Mouse (Mus musculus) kidney, embryonic 16.5 days (tissue): ENCODE measurements around the gene Insyn1. TPM values are rescaled to one million over a fixed set of nuclear protein-coding genes. Genes with fewer than 3 reads are reported as not detected.

Experiments used
- ATAC-seq: fragments of 200-750 bp; cut with Nextera tagmentation; 2 replicates; pipeline ENCODE4 v1.8.0; 2017; ENCODE audit warnings: moderate TSS enrichment; ENCODE audit not compliant: low FRiP score, low TSS enrichment
- H3K27ac ChIP-seq: fragments of 300-500 bp; sonication (generic); 2 replicates; pipeline ENCODE4 v1.5.1; 2014; ENCODE audit warnings: low read length
- H3K27me3 ChIP-seq: fragments of 300-500 bp; sonication (generic); 2 replicates; pipeline ENCODE4 v1.6.1; 2014; ENCODE audit warnings: low read length, control low read depth, mixed read lengths; ENCODE audit not compliant: insufficient read depth
- H3K36me3 ChIP-seq: fragments of 300-500 bp; sonication (generic); 2 replicates; pipeline ENCODE4 v1.6.1; 2014; ENCODE audit warnings: low read length, control low read depth, mixed read lengths; ENCODE audit not compliant: insufficient read depth
- H3K4me1 ChIP-seq: fragments of 300-500 bp; sonication (generic); 2 replicates; pipeline ENCODE4 v1.6.1; 2014; ENCODE audit warnings: low read length, control low read depth, mixed read lengths; ENCODE audit not compliant: insufficient read depth
- H3K4me2 ChIP-seq: fragments of 300-500 bp; sonication (generic); replicated peaks from 2 replicates; pipeline ENCODE4 v1.6.1; 2014; ENCODE audit warnings: low read depth, low read length
- H3K4me3 ChIP-seq: fragments of 300-500 bp; sonication (generic); 2 replicates; pipeline ENCODE4 v1.5.1; 2014; ENCODE audit warnings: mild to moderate bottlenecking, low read length
- H3K9ac ChIP-seq: fragments of 300-500 bp; sonication (generic); replicated peaks from 2 replicates; pipeline ENCODE4 v1.6.1; 2014; ENCODE audit warnings: low read length
- H3K9me3 ChIP-seq: fragments of 300-500 bp; sonication (generic); 2 replicates; pipeline ENCODE4 v1.6.1; 2016; ENCODE audit warnings: low read length, control low read depth
- WGBS: fragments of 180-500 bp; shearing (Covaris S2); extraction: QIAGEN DNeasy Blood & Tissue Kit; methylation state at CpG from one replicate; pipeline ENCODE4 v1.1.7; 2014; 5-methylcytosine and 5-hydroxymethylcytosine counted together
- polyA plus RNA-seq: library from polyadenylated mRNA; unstranded; fragments of >200 nt; fragmentation: Nextera tagmentation; extraction: Ambion mirVana; gene quantifications from 2 replicates; pipeline ENCODE4 v1.2.1, GENCODE M21; 2015

Insyn1 gene
- polyA plus RNA-seq, 1 experiment from 2014 or later: 1.5 TPM

DNA sequence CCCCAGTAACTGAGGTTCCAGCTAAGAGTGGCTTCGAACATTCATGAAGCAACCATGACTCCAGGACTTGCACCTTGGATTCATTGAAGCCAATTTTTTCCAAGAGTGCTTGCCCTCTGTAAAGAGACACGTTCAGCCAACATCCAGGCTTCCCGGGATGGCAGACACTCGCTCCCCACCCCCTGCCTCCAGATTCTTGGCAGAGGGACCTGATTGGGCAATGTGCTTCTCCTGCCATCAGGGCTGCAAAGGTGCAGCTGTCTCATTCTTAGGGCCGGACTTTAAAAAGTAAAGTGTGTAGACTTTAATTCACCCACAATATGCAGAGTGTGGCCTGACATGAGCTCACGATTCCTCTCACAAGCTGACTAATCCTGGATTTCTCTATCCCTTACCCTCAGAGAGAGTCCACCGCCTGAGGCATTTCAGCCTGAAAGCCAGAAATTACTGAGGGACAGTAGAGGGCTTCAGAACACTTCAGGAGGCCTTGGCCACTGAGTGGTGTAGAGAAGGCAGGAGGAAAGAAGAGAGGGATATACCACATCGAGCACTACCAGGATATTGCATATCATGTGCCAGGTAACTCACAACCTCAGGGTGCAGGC lies 15.1 kb upstream of the Insyn1 start:
- Histone ChIP-seq H3K4me1 (no peaks in the 10 kb centered on the region), H3K36me3 (no peaks in the 10 kb centered on the region), H3K4me3 (no peak overlapping the region), H3K27ac (no peak overlapping the region), H3K4me2 (no peak overlapping the region), H3K9ac (no peak overlapping the region), H3K9me3 (no peaks in the 10 kb centered on the region), H3K27me3 (no peaks in the 10 kb centered on the region)
- no peak for ATAC-seq
- 70% methylated on average over 8 of the region's 8 CpGs for WGBS

- Histone ChIP-seq H3K36me3 (no peaks in the 10 kb centered on the region), H3K27ac (no peak overlapping the region), H3K4me1 (peaks cover 19% of the 10 kb centered on the region), H3K4me3 (no peak overlapping the region), H3K4me2 (no peak overlapping the region), H3K9me3 (no peaks in the 10 kb centered on the region), H3K27me3 (peaks cover 12% of the 10 kb centered on the region; the same call in 1 of the 2 replicates), H3K9ac (no peak overlapping the region)
- no peak for ATAC-seq
- WGBS: 18% methylated on average over 3 of the region's 3 CpGs
Observed at GRCm38 (mm10) chr9:58487076-58487475, 1.3 kb upstream of the Insyn1 start.

DNA sequence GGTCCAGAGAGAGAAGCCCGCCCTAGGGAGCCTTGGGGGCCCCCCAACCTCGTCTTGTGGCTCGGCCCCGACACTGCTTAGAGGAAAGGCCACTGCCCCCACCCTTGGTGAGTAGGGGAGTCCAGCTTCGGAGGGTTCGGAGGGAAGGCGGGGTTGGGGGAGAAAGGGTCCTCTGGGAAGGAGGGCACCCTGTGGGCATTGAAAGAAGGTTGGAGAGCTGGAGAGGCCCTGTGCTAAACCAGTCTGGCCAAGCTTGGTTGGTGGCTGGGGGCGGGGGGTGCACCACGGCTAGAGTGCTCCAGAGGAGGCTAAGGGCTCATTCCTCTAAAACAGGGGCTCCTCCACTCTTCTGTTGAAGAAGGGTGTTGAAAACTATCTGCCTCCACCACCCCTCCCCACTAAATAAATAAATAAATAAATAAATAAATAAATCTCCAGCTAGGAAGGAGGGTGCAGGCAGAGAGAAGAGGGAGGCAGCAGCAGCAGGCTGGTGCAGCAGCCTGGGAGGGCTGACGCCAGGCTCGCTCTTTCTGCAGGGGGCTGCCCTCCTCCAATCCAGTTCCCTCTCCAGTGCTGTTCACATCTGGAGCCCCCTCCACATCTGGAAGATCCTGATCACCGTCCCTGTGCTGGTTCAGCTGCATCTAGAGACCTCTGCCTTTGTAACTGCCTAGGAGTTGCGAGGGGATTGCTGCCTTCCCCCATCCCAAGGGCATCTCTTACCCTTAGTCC lies 896 bp downstream of the Insyn1 start:
- ATAC-seq: no peak
- peak overlapping the region; percentile 77 for H3K9ac ChIP-seq
- H3K9me3 ChIP-seq: no peaks in the 10 kb centered on the region
- H3K4me1 ChIP-seq: peaks cover 19% of the 10 kb centered on the region
- 4% methylated on average over 13 of the region's 13 CpGs for WGBS
- peak overlapping the region; percentile 70 for H3K4me3 ChIP-seq
- H3K27ac ChIP-seq: no peak overlapping the region
- H3K4me2 ChIP-seq: peak overlapping the region; percentile 98
- peaks cover 12% of the 10 kb centered on the region; the same call in 1 of the 2 replicates for H3K27me3 ChIP-seq
- H3K36me3 ChIP-seq: no peaks in the 10 kb centered on the region

- Histone ChIP-seq H3K4me3 (peak overlapping the region; percentile 70), H3K4me2 (peak overlapping the region; percentile 98), H3K9ac (peak overlapping the region; percentile 41), H3K27ac (no peak overlapping the region), H3K9me3 (no peaks in the 10 kb centered on the region), H3K27me3 (peaks cover 12% of the 10 kb centered on the region; the same call in 1 of the 2 replicates), H3K36me3 (no peaks in the 10 kb centered on the region), H3K4me1 (peaks cover 19% of the 10 kb centered on the region)
- no peak for ATAC-seq
- WGBS: 15% methylated on average over 7 of the region's 7 CpGs
Observed at GRCm38 (mm10) chr9:58489865-58490165, 1.4 kb downstream of the Insyn1 start.

- H3K9me3 ChIP-seq: no peaks in the 10 kb centered on the region
- H3K4me3 ChIP-seq: no peak overlapping the region
- H3K9ac ChIP-seq: no peak overlapping the region
- peaks cover 12% of the 10 kb centered on the region; the same call in 1 of the 2 replicates for H3K27me3 ChIP-seq
- H3K27ac ChIP-seq: no peak overlapping the region
- no peak overlapping the region; the same call in 1 of the 2 replicates for H3K4me2 ChIP-seq
- H3K36me3 ChIP-seq: no peaks in the 10 kb centered on the region
- no peak for ATAC-seq
- 43% methylated on average over 2 of the region's 2 CpGs for WGBS
- peaks cover 19% of the 10 kb centered on the region for H3K4me1 ChIP-seq
Observed at GRCm38 (mm10) chr9:58490391-58490790, 2.0 kb downstream of the Insyn1 start.

DNA sequence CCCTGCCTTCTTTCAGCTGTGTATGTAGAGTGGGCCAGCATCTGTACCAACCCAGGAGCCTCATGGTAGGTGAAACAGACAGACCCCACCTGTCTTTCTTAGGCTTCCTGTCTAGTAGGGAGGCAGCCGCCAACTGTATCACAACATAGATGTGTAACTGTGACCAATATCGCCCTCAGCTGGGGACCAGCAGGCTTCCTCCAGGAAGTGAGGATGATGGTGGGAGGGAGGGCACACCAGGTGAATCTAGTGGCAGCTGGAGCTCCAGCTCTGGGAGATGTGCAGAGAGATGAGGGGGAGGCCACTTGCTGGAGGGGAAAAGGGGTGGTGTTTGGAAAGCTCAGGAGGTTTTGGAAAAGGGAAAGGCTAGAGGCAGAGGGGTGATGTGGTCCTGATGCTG lies 6.6 kb downstream of the Insyn1 start:
- no peak overlapping the region for H3K27ac ChIP-seq
- H3K4me2 ChIP-seq: no peak overlapping the region
- no peak overlapping the region for H3K9ac ChIP-seq
- H3K9me3 ChIP-seq: no peaks in the 10 kb centered on the region
- no peak overlapping the region for H3K4me3 ChIP-seq
- peaks cover 5% of the 10 kb centered on the region; the same call in 1 of the 2 replicates for H3K27me3 ChIP-seq
- no peak for ATAC-seq
- WGBS: 77% methylated on average over 2 of the region's 2 CpGs
- no peaks in the 10 kb centered on the region for H3K36me3 ChIP-seq
- H3K4me1 ChIP-seq: peaks cover 5% of the 10 kb centered on the region

DNA sequence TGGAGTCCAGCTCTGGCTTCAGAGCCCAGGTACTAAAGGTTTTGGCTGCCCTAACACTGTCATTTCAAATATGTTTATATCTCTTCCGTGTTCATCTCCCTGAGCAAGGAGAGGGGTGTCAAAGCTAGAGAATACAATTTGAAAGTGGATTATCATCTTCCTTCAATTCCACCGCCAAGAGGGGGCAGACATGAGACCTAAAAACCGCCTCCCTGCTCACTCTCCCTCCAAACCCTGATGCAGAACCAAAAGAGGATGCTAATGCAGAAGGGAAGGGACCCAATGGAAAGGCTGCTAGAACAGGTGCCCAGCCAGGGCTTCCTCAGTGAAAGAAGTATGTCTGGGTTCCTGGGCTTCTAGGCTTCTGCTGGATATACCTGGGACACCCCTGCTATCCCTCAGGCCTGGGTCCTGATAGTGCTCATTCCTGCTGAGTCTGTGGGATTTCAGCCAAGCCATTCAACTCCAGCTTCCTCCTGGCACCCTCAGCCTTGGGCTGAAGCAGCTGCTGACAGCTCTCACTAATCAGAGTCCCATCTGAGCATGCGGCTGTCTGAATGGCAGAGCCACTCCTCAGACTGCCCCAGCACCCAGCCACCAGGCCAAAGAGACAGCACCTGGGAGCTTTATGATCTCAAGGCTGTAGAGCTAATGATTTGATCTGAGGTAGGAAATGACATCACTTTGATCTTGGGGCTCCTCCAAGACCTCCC lies 8.2 kb downstream of the Insyn1 start:
- Histone ChIP-seq H3K4me3 (no peak overlapping the region), H3K27ac (no peak overlapping the region), H3K27me3 (no peaks in the 10 kb centered on the region), H3K4me1 (no peaks in the 10 kb centered on the region), H3K9ac (no peak overlapping the region), H3K4me2 (no peak overlapping the region), H3K36me3 (no peaks in the 10 kb centered on the region), H3K9me3 (no peaks in the 10 kb centered on the region)
- no peak for ATAC-seq
- 39% methylated on average over 4 of the region's 4 CpGs for WGBS

DNA sequence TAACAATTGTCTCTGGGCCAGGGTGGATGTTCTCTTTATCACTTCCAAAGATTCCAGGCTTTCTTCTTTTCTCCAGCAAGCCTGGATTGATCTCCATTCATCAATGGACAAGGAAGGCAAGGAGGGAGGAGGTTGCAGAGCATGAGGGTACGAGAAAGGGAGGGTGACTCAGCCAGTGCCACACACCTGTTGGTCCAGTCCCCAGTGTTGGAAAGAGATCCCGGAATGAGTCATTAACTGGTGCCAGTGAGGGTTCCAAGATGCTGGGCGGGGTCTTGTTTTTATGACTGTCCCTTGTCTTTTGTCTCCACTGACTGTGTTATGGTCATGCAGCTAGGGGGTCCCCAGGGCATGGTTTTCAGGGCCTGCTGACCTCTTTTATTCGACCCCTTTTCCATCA lies 9.5 kb downstream of the Insyn1 start:
- ATAC-seq: no peak
- WGBS: 29% methylated on average over 4 of the region's 4 CpGs
- Histone ChIP-seq H3K9ac (no peak overlapping the region), H3K4me1 (no peaks in the 10 kb centered on the region), H3K4me2 (no peak overlapping the region), H3K4me3 (no peak overlapping the region), H3K9me3 (no peaks in the 10 kb centered on the region), H3K27me3 (no peaks in the 10 kb centered on the region), H3K36me3 (no peaks in the 10 kb centered on the region), H3K27ac (no peak overlapping the region)

DNA sequence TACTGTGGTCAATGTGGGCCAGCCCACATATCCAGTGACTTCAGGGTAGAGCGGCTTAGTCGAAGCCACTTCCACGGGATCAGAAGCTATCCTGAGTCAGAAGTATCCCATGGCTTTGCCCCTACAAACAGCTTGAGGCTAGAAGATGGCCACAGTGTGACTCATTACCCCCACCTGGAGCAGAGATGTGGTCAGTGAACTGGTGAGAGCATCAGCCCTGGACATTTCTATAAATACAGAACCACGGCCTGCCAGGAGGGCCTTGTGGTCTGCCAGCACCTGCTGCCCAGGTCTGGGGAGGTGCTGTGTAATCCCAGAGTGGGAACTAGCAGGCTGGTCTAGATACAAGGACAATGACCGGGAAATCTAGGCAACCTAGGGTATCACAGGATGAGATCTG lies 12.5 kb downstream of the Insyn1 start:
- H3K27ac ChIP-seq: no peak overlapping the region
- no peaks in the 10 kb centered on the region for H3K4me1 ChIP-seq
- H3K9ac ChIP-seq: no peak overlapping the region
- no peak overlapping the region for H3K4me2 ChIP-seq
- H3K4me3 ChIP-seq: no peak overlapping the region
- H3K36me3 ChIP-seq: no peaks in the 10 kb centered on the region
- H3K27me3 ChIP-seq: no peaks in the 10 kb centered on the region
- no peak for ATAC-seq
- no peaks in the 10 kb centered on the region for H3K9me3 ChIP-seq
- WGBS: 85% methylated on average over 5 of the region's 5 CpGs
